Mouse (Mus musculus) stomach, postnatal 0 days (tissue): Measurements from ENCODE around the gene Sept14.

ENCODE experiments used
- CTCF ChIP-seq: IDR thresholded peaks from 2 replicates; pipeline ENCODE4 v1.5.1; 2016; ENCODE audit warnings: antibody characterized with exemption, low read depth, mild to moderate bottlenecking, moderate library complexity
- EP300 ChIP-seq: optimal IDR thresholded peaks from 2 replicates; pipeline ENCODE3; 2016; ENCODE audit warnings: antibody characterized with exemption

- no peak for TF ChIP-seq CTCF
- no peak for TF ChIP-seq EP300
Observed at GRCm38 (mm10) chr5:129701706-129702105, 6.6 kb downstream of the Sept14 start.
